Mouse (Mus musculus): Measurements from ENCODE around the gene Fcrla.
A peak's percentile ranks its signal among the peaks of the same experiment; 100 is the strongest.

The Fcrla gene

DNA sequence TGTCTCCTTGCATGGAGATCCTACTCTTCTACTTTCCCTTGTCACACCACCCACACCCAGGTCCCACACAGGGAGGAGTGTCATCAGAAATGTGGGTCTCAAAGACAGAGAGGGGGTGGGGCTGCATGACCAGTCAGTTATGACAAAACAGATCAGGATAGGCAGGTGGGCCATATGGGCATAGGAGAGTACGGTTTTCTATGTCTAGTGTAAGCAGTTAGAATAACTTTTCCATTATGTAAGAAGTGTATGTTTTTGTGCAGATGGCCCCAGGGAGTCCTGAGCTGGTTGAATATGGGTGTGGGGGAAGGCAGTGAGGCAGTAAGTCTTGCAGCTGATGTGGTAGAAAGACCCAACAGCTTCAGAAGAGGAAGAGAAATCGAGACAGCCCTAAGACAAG, 1.1 kb upstream of the Fcrla start:
- DNase-seq (ENCODE audit: low spot score): no peak

DNA sequence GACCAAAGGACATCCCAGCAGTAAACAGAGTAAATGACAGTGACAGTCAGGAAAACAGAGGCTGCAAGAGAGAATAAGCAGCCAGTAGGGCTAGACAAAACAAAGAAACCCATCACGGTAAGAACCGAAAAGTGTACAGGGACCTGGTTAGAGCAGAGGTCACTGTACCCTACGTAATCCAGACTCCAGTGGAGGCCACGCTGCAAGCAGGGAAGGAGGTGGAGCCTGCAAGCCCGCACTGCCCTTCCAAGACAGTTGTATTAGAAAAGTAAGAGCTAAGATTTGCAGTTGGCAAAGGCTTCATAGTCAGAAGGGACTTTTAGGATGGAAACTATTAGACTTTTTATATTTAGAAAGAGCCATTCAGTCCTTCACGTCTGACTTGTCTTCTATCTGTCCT, 442 bp downstream of the Fcrla start:
- DNase-seq (ENCODE audit: low spot score): no peak

DNA sequence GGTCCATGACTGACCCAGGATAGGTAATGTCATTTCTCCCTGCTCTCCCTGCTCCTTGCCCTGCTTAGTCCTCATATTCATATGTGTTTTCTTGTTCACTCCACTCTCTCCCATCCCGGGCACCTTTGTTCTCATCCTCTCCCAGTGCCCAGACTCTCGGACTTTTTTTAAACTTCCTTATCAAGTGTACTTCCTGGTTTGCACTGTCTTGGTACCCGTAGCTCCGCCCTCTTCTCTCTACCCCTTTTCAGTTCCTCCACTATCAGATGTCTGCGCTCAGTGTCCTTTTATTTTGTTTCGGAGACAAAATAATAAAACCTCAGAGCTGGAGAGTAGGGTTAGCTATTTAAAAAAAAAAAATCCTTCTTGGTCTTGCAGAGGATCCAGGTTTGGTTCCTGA, 2.9 kb downstream of the Fcrla start:
- DNase-seq (ENCODE audit: low spot score): peak; percentile 41

DNA sequence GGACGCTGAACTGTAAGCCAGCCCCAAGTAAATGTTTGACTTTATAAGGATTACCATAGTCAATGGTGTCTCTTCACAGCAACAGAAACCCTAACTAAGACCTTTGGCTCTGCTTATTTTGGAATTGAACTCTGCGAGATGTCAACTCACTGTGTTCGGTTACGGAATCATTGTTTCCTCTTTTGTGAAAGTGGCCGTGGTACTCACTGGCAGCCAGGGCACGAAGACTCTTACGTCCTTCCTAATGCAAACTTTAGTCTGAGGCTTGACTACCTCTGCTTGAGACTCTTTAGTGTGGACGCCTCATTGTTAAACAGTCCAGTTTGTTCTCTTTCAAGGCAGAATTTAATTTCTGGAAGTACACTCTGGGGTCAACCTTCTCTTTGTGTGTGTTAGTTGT, 8.1 kb downstream of the Fcrla start:
- no peak for DNase-seq (ENCODE audit: low spot score)

DNA sequence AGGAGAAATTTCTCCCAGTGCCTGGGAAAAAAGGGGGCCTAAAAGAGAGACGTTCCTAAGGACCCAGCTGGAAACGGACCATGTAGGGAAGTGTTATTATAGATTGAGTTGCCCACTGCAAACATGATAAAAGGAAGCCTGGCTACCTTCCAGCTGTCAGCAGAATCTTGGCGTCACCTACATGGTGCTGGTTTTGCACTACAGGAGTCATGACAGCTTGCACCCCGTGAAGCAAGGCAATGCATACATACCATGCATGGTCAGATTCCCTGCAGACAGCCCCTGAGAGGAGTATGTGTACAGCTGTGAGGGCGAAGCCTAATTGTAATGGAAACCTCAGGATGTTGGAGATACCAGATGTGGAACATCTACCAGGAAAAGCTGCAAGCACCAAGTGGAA, 11.7 kb downstream of the Fcrla start:
- DNase-seq (ENCODE audit: low spot score): no peak

DNA sequence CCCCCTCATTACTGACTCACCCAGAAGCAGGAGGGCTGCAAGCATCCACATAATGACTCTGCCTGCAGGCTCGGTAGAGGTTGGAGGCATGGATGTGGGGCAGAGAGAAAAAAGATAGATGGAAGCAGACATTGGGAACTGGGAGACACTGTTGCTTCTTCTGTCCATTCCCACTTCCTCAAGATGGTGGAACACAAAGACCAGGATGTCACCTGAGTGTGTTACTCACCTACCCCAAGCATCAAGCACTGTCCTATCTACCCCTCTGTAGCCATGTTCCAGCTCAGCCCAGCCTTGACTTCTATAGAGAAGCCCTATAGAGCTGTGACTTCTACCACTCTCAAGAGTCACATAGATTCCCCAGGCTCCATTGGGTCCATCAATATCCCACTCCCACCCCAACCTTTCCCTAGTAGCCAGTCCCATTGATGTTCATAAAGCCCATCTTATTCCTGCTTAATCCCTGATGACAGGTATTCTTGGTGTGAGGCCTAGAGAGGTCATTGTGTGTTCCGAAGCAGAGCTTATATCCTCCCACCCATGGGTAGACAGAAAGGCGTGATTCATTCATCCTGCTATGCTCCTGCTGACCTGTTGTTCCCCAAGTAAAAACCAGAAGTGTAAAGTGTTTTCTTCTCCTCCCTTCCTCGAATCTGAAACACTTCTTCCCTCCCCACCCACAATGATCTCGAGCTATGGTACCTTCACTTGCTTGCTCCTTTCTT, 14.3 kb downstream of the Fcrla start, which contains the start of gene Fcrlb:
TSS of gene Fcrlb (minus strand) at position 51 of the 725 bp plus-strand sequence.
- DNase-seq (ENCODE audit: low spot score): no peak

DNA sequence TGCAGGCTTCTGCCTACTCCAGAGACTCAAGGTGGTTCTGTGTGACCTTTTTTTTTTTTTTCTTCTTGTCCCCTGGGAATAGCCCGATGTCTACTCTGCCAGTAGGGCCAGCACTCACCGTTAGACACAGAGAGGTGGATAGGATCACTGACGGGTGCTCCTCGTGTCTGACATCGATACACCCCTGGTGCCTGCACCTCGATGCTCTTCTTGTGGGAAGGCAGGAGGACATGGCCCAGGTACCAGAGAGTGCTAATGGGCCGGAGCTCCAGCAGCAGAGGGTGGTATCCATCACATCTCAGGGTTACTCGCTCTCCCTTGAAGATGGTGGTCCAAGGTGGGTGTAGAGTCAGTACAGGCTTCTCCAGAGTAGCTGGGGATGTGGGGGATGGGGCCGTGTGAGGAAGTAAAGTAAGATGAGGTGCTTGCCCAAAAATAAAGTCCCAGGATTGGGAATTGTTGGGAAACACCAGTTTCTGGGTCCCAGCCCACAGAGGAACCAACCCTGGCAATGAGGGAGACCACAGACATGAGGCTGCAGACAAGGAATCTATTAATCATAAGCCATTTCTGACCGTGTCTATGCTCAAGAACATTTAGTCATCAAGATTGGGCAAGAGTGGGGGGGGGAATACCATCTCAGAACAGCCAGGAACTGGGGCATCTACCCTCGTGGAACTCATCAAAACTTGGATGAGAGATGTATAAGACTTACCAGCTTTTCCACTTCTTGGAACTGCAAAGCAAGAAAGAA, 15.3 kb downstream of the Fcrla start:
- no peak for DNase-seq (ENCODE audit: low spot score)

DNA sequence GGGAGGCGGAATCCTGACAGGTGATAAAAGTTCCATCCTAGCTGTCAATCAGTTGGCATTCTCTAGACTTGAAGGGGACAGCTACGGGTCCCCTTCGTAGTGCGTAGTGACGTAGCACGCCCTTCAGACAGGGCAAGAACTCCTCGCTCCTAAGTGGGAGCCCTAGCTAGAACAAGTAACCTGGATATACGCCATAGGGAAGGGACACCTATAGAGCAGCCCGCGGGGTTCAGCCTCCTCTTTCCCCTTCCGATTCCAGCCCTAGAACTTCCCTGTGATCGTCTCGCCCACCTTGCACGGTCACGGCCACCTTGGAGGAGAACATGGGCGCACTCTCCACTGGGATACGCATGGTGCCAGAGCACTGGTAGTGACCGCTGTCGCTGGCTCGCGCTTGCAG, 19.0 kb downstream of the Fcrla start:
- no peak for DNase-seq (ENCODE audit: low spot score)

DNA sequence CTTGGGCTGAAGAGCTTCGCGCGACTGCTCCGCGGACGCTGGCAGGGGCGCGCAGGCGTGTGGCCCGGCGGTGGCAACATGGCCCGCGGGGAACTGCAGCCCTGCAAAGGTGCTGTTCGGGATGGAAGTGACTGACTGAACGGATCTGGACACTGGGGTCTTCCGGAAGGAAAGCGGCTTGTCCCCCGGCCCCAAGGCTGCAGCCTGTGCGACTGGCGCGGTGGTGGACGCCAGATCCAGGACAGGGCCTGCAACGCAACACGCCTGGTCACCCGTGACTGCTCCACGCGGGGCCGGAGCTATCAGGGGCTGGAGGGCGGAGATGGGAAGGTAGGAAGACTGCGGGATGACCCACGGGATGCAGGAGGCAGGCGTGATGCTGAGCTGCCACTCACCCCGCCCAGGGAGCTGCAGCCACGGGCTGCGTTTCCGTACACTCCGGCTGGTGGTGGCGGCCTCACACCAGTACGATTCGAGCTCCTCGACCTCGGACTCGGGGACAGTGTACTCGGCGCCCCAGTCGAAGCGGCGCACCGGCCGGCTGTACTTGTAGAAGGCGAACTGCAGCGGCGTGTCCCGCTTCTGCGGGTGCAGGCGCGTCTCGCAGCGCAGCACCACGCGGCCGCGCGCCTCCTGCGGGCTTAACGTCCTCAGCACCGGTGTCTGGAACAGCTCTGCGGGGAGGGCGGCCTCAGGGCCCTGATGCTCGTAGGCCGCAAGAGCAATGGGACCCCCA, 19.8 kb downstream of the Fcrla start:
- DNase-seq (ENCODE audit: low spot score): no peak

DNA sequence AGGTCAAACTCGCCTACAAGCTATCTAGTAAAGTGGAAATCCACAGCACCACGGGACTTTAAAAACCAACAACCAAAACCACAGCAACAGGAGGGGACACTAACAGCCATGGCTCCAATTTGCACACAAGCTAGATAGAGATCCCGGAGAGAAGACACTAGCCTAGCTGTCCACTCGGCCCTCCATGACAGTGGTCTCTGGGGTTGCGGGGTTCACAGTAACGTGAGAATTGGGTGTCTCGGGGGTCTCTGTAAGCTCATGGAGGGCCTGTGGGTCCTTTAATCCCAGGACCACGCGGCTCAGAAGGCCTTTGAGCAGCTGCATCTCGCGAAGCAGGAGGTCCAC, 20.3 kb downstream of the Fcrla start:
- DNase-seq (ENCODE audit: low spot score): no peak

DNA sequence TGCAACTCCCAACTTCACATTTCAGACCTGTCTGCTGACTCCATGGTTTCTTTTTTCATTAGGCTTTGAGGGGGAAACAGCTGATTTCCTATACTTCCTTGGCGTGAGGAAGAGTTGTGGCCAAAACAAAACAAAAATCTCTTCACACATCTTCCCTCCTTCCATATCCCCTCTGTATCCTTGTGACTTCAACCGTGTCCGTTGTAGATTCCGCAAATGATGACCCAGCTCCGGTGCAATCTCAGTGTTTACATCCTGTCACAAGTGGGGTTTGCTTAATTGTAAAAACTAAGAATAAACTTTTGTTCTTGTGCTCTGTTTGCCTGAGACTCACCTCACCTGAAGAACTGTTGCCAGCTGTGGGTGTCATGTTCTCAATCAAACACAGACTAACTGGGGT, 23.9 kb downstream of the Fcrla start:
- DNase-seq (ENCODE audit: low spot score): no peak

DNA sequence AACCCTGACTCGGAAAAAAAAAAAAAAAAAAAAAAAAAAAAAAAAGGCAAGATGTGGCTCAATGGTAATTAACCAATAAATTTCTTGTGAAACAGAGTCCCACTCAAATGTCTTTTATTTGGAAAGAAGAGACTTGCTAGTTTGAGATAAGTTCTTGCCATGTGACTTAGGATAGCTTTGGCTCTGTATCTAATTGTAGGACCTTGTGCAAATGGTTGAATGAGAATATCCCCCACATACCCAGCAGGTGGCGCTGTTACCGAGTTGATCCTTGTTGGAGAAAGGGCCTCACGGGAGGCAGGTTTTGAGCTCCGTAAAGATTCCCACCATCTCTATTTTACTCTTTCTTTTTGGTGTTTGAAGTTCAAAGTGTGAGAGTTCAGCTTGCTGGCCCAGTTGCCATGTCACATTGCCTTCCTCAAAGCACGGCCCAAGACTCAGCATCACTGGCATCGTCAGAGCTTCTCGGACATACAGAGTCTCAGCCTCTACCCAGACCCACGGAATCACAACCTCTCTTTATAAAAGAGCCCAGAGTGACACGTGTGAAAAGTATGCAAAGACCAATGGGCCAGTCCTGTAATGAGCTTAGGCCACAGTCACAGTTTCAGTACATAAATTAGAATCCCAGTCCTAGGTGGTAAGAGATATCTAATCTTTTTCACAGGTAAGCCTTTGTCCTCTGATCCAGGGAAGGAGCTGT, 25.7 kb downstream of the Fcrla start:
- peak; percentile 80 for DNase-seq (ENCODE audit: low spot score)

DNA sequence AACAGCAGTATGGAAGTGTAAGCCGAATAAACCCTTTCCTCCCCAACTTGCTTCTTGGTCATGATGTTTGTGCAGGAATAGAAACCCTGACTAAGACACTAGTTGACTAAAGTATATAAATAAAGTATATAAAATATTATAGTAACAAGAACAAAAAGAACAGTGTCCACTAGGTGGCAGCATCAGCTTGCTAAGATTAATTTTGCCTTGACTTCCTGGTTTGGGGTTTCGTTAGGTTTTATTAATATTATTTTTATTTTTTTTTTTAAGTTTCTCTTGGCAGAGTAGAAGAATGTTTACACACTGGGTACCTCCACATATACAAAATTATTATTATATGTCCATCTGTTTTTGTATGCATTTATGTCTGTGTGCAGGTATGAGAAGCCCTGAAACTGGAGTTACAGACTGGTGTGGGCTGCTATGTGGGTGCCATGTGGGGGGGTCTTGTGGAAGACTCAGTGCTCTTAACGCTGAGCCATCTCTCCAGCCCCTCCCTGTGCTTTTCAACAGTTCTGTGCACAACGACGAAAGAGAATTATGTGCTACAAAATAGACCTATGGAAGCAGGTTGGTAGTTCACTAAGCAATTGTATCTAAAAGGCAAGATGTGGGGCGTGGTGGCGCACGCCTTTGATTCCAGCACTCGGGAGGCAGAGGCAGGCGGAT, 26.4 kb downstream of the Fcrla start:
- peak; percentile 51 for DNase-seq (ENCODE audit: low spot score)

DNA sequence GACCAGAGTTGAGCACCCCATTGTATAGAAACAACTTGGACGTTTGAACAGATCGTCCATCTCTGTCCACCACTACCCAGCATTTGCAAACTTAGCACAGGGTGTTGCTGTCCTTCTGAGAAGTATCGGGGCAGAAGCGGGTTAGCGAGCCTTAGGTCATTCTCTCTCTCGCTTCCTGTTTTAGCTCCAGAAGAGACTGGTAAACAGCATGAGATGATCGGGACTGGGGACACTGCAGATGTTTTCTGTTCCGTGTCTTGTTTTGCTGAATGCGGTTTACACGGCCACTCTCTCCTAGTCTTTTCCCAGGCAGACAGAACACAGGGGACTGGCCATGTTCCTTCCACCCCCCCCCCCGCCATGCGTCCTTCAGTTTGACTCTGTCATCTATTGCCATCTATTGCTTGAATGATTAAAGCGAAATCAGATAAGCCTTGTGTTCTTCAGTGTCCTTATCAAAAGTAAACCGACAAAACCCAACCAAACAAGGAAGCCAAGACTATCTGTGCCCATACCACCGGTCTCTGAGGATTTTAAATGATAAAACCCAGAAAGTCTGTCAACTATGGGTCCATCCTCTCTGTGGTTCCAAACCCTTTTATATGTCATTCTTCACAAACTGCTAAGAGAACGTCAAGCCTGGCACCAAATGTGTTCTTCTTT, 28.8 kb downstream of the Fcrla start:
- DNase-seq (ENCODE audit: low spot score): peak; percentile 28

DNA sequence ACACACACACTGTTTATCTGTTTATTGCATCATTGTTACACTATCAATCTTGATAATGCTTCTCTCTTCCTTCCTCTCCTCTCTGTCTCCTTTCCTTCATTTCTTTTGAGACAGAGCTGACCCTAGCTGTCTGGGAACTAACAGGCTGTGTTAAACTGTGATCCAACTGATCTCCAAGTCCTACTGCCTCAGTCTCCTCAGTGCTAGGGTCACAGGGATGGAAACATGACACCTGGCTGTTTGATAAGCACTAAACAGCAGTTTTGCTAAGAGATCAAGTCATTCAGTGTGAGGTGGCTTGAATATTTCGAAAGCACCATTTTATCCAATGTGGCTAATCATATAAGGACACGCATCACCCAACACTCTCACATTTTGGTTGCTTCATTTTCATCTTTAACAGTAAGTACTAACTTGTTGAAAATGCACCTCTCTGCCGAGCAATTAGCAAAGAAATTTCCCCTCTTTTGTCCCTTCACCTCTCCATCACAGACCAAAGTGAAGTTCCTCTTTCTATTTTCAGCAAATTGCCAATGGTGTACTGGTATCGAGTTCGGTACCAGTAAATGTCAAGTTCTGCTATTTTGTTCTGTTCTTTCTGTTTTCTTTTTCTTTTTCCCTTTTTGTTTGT, 30.6 kb downstream of the Fcrla start:
- no peak for DNase-seq (ENCODE audit: low spot score)

DNA sequence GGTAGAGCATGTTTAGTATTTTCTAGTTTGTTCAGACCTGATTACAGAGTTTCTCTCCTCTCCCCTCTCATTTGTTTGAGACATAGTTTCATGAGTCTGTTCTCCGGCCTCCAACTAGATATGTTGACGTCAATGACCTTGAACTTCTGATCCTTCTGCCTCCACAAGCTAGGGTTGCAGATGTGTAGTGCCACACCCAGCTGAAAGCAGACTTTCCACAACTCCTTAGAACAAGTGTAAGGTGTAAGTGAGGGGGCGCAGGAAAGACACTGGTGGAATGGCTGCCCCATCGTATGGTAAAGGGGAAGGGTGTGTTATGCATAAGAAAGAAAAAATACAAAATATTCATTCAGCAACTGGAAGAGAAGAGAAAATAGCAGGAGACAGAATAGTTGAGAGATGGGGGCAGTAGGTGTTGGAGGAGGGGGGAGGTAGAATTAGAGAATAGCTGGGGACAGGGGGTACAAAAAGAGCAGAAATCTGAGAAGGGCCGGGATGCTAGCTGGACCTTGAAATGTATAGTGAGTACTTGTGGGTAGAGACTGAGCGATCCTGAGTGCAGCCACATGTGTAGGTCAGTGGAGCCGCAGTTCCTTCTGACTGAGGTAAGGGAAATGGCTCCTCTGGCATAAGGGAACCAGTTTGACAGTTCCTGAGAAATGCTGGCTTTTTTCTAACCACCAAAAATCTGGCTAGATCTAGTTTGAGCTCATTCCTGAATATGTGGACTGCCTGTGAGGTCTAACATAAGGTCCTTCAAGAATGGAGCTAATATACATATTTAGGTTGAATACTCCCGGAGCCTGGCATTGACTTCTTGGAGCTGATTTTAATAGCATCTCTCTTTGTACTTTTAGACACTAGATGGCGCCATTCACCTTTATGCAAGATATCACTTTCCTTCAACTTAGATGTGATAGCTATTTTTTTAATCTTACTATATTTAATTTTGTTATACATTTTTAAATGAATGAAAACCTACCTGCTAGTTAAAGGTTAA, 32.5 kb downstream of the Fcrla start:
- peak; percentile 53 for DNase-seq (ENCODE audit: low spot score)

DNA sequence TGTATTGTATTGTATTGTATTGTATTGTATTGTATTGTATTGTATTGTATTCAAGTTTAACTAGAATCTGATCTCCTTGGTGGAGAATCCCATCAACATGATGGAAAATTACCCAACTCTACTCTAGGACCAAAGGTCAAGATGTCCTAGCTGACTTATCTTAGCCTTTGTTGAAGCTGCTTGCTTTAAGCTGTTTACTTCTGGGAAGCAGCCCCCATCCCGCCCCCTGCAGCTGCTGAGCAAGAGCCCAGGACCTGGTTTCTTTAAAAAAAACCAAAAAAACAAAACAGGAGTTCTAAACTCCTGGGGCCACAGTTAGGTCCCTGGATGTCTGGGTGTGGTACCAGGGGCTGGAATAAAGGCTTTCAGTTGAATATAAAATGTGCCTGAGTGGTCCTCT, 35.1 kb downstream of the Fcrla start:
- DNase-seq (ENCODE audit: low spot score): no peak

DNA sequence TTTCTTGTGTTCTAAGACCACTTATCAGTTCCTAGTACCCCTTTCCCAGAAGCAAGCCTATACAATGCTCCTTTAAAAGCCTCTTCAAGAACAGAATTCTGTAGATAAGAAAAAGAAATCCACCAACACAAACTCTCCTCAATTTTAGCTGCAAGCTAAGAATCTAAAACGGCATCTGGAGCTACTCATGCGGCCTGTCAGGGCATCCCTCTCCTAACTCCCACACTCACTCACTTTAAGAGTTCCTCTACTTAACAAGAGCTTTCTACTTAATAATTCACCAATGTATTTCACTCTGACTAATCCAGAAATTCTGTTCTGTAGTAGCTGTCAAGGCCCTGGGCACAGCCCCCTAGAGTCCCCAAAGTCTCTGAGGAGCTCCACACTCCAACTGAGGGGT, 35.7 kb downstream of the Fcrla start:
- no peak for DNase-seq (ENCODE audit: low spot score)

DNA sequence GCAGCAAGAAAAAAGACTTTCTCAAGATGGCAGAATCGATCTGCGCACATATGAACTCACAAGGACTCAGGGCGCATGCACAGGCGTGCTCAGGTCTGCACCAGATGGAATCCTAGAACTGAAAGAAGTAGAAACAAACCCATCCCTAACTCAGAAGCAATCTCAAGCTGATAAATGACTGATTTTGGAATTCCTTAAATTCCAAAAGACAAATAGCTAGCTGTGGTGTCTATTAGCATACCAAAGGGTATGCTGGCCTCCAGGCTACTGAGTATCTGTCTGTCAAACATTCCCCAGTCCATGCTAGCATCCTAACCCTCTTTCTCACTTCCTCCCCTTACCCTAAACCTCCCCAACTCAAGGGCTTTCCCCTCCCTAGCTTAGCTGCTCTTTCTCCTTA, 38.1 kb downstream of the Fcrla start:
- DNase-seq (ENCODE audit: low spot score): no peak

DNA sequence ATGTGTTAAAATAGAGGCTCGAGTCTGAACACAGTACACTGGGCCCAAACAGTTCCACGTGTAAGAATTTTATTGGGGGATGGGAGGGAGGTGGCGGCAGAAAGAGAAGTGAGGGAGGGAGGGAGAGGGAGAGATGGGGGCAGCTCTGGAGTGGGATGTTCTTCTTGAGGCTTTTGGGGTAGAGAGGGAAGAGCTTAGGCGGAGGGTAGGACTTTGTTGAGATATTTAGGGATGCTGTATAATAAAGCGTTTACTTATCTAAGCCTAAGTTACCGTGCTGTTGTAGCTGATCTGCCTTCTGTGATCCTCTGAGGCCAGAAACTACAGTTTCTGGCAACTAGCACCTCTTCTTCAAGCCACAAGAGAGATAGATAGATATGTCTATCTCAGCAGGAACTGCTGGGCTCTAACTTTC, 41.3 kb downstream of the Fcrla start:
- no peak for DNase-seq (ENCODE audit: low spot score)
